Mouse (Mus musculus): ENCODE measurements at regions not wholly inside any gene's neighbourhood (a gene's known extent, or its start where the extent isn't known, plus 50 kb on each side); places are given as distances from the start of the nearest gene placed in this dataset.

- peak; percentile 70 for ATAC-seq (ENCODE audit: low TSS enrichment)
Measured at GRCm38 (mm10) chr13:73405720-73406629, 61.0 kb upstream of the Lpcat1 start.

GRCm38 (mm10) chr13:73400921-73401320 lies 66.1 kb upstream of the Lpcat1 start:
- peak; percentile 85 for ATAC-seq (ENCODE audit: low TSS enrichment)

GRCm38 (mm10) chr13:73397033-73397432 lies 68.7 kb upstream of the Ndufs6 start:
- no peak for ATAC-seq (ENCODE audit: low TSS enrichment)

GRCm38 (mm10) chr13:73395856-73396255 lies 67.5 kb upstream of the Ndufs6 start:
- ATAC-seq (ENCODE audit: low TSS enrichment), result no peak

- no peak for ATAC-seq (ENCODE audit: low TSS enrichment)
Measured at GRCm38 (mm10) chr13:73389051-73389450, 60.7 kb upstream of the Ndufs6 start.

- no peak for ATAC-seq (ENCODE audit: low TSS enrichment)
Measured at GRCm38 (mm10) chr13:73383585-73383984, 55.2 kb upstream of the Ndufs6 start.
